Mouse (Mus musculus): ENCODE measurements at regions not wholly inside any gene's neighbourhood (a gene's known extent, or its start where the extent isn't known, plus 50 kb on each side); places are given as distances from the start of the nearest gene placed in this dataset.

DNA sequence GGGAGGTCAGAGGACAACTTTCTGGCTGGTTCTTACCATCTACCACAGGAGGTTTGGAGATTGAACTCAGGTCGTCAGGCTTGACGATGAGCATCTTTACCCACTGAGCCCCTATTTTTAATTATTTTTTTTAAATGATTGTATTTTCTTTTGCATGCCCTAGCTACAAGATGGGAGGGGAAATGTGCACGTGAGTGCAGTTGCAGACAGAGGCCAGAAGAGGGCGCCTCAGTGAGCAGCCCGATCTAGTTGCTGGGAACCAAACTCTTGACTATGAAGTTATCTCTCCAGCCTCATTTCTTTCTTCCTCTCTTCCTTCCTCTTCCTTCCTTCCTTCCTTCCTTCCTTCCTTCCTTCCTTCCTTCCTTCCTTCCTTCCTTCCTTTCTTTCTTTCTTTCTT, 537.3 kb upstream of the Adam5 start:
- no peak for TF ChIP-seq GATA1 (IDR thresholded peaks at IDR 0.05; ENCODE audit: borderline replicate concordance, low read length)
- TF ChIP-seq FLI1 (IDR thresholded peaks at IDR 0.05; ENCODE audit: low read length) = no peak
